Mouse (Mus musculus): ENCODE data around the gene Ncl. TPM values are rescaled to one million over a fixed set of nuclear protein-coding genes. Genes with fewer than 3 reads are reported as not detected.

Ncl gene
- 70.4 and 932 TPM in 2 replicates for polyA plus RNA-seq (2012; ENCODE audit: insufficient read depth, low replicate concordance)

DNA sequence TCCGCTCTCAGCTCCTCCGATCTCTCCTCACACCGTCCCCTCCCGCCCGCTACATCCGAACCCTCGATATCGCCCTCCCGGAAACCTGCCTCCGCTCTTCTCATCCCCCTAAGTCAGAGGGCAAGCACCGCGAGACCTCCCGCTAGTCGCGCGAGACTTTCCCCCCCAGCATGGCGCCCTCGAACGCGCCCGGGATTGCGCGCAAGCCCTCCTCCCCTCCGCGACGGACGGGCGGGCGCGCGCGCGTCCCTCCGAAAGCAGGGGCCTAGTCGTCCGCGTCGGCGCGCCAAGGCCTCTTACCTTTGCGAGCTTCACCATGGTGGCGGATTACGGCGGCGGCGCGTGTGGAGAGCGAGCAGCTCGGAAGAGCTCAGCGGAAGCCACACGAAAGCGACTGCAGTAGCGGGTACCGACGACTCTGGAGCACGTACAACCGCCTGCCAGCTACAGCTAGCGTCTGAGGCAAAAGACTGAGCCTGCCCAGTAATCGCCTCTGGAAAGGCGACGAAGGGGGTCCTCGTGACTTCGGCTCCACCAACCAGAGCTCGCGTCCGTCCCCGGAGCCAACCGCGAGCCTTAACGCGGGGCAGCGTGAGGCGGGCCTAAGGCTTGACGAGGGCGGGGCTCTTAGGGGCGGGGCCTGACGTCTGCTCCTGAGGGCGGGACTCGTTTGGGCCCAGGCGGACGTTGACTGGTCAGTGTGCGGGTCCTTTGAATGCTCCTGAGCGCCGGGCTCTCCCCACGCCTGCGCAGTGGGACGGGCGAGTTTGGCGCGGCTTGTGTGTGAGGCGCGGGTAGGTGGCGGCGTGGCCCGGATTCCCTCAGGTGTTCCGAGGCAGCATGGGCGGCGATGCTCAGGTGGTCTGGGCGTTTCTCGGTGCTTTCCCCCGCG, at the start of gene Ncl:
TSS of gene Ncl (minus strand) at position 495 of the 892 bp plus-strand sequence.
- peak within 1 kb of the TSS; percentile 98 for H3K4me3 ChIP-seq (replicated peaks)
- no peaks in the 10 kb centered on the region for H3K27me3 ChIP-seq (replicated peaks)
- H3K4me1 ChIP-seq = peaks cover 74% of the 10 kb centered on the region
- peaks cover 39% of the 10 kb centered on the region for H3K36me3 ChIP-seq (replicated peaks; ENCODE audit: low read length)
- H3K9me3 ChIP-seq = no peaks in the 10 kb centered on the region
- TF ChIP-seq FLI1 (IDR thresholded peaks at IDR 0.05; ENCODE audit: low read length) (0 out of 2 replicates have a peak, but pooled peaks have one; percentile 9), GATA1 (IDR thresholded peaks at IDR 0.05; ENCODE audit: borderline replicate concordance, low read length) (no peak)

DNA sequence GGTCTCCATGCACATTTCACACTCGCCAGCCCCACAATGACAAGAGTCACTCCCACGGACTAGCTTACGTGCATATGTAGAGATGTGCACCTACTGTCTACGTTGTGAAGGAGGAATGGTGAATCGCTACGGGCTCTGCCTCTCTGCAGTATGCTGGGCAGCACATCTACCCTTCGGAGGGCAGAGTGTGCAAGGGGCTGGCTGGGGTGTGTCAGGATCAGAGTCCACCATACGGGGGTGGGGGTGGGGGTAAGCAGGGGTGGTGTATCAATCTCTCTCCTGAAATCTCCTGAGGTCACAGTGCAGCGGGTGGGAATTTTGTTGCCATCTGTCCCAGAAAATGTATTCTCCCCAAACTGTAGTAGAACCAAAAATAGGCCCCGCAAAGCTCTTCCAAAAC, 49.3 kb upstream of the Ncl start:
- TF ChIP-seq GATA1 (IDR thresholded peaks at IDR 0.05; ENCODE audit: borderline replicate concordance, low read length) (no peak), FLI1 (IDR thresholded peaks at IDR 0.05; ENCODE audit: low read length) (no peak)
- H3K4me1 ChIP-seq = peaks cover 86% of the 10 kb centered on the region
- H3K27me3 ChIP-seq (replicated peaks) = no peaks in the 10 kb centered on the region
- peak overlapping the region; percentile 17 for H3K4me3 ChIP-seq (replicated peaks)
- H3K36me3 ChIP-seq (replicated peaks; ENCODE audit: low read length) = peaks cover 11% of the 10 kb centered on the region
- H3K9me3 ChIP-seq = peaks cover 3% of the 10 kb centered on the region; the same call in 1 of the 2 replicates

DNA sequence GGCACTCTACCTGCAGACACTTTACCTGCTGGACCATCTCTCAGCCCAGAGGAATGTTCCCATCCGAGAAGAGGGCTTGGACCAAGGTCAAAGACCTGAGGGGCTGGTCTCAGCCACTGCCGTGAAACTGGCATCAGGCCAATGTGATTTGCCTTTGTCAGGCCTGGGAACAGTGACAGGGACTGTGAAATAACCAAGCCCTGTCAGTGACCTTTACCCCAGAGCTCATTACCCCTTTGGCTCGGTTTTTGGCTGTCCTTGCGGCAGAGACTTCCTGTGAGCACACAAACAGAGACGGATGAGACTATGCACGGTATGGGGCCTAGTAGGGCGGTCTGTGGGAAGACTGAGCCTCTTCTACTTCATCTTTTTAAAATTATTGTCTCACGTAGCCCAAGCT, 47.7 kb upstream of the Ncl start:
- Histone ChIP-seq H3K27me3 (replicated peaks) (no peaks in the 10 kb centered on the region), H3K36me3 (replicated peaks; ENCODE audit: low read length) (peaks cover 11% of the 10 kb centered on the region), H3K9me3 (peaks cover 3% of the 10 kb centered on the region; the same call in 1 of the 2 replicates), H3K4me3 (replicated peaks) (peak overlapping the region; percentile 77), H3K4me1 (peaks cover 91% of the 10 kb centered on the region)
- TF ChIP-seq FLI1 (IDR thresholded peaks at IDR 0.05; ENCODE audit: low read length) (no peak), GATA1 (IDR thresholded peaks at IDR 0.05; ENCODE audit: borderline replicate concordance, low read length) (no peak)

DNA sequence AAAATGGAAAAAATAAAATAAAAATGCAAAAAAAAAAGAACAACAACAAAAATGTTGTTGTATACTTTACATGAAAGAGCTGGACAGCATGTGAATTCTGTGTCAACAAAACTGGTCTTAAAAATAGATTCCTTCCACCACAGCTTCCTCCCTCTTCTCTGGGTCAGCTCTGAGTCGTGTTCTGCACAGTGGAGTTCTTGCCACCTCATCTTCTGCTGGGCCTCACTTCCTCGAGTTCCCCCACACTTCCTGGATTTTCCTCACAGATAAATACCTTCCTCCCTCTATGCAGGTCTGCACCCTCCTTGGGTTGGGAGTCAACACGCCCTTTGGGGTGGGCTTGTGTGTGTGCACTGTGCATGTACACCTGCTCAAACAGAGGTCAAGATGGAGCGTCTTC, 47.1 kb upstream of the Ncl start:
- H3K27me3 ChIP-seq (replicated peaks) = no peaks in the 10 kb centered on the region
- peak overlapping the region; percentile 77 for H3K4me3 ChIP-seq (replicated peaks)
- peaks cover 11% of the 10 kb centered on the region for H3K36me3 ChIP-seq (replicated peaks; ENCODE audit: low read length)
- TF ChIP-seq FLI1 (IDR thresholded peaks at IDR 0.05; ENCODE audit: low read length) (no peak), GATA1 (IDR thresholded peaks at IDR 0.05; ENCODE audit: borderline replicate concordance, low read length) (no peak)
- H3K9me3 ChIP-seq = peaks cover 3% of the 10 kb centered on the region; the same call in 1 of the 2 replicates
- H3K4me1 ChIP-seq = peaks cover 91% of the 10 kb centered on the region

DNA sequence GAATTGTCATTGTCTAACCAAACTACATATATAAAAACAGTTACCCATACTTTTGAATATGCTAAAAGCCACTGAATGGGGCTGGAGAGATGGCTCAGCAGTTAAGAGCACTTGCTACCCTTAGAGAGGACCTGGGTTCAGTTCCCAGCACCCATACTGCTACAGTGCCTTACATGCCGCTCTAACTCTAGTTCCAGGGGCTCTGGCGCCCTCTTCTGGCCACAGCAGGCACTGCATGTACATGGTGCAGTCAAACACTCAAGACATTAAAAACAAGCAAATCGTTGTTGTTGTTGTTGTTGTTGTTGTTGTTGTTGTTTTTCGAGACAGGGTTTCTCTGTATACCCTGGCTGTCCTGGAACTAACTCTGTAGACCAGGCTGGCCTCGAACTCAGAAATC, 45.6 kb upstream of the Ncl start:
- peaks cover 90% of the 10 kb centered on the region for H3K4me1 ChIP-seq

DNA sequence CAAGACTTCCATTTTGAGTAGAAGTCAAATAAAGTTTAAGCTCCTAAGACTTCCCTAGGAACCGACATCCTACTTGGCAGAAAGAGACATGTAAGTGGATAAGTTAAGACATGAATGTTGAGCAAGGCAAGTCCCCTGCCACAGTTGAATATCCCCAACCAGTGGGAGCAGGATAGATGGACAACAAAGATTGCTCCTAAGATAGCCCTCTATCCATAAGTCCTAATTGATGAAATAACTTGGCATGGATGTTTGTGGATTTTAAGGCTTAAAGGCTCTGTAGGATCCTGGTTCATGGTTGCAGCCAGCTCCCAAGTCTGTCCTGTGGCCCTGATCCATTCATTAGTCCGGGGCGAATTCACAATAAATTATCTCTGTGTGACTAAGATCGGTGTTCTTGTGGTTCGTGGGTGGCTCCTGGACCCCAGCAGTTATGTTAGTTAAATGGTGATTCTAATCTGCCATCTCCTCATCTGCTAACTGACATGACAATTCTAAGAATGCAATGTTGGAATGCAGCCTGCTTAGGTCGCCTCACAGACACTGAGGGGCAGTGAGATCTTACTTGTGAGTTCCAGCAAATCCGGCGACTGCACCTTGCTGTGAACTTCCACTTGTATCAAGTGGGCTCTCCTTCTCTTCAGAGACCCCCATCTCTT, 41.0 kb upstream of the Ncl start:
- H3K4me1 ChIP-seq = peaks cover 88% of the 10 kb centered on the region
- H3K9me3 ChIP-seq = peaks cover 3% of the 10 kb centered on the region; the same call in 1 of the 2 replicates
- H3K4me3 ChIP-seq (replicated peaks) = no peak overlapping the region
- TF ChIP-seq GATA1 (IDR thresholded peaks at IDR 0.05; ENCODE audit: borderline replicate concordance, low read length) = no peak
- TF ChIP-seq FLI1 (IDR thresholded peaks at IDR 0.05; ENCODE audit: low read length) = no peak
- no peaks in the 10 kb centered on the region for H3K27me3 ChIP-seq (replicated peaks)
- peaks cover 12% of the 10 kb centered on the region for H3K36me3 ChIP-seq (replicated peaks; ENCODE audit: low read length)

More for the DNA sequence above, 45.6 kb upstream of the Ncl start:
- TF ChIP-seq GATA1 (IDR thresholded peaks at IDR 0.05; ENCODE audit: borderline replicate concordance, low read length) (no peak), FLI1 (IDR thresholded peaks at IDR 0.05; ENCODE audit: low read length) (no peak)
- peaks cover 3% of the 10 kb centered on the region; the same call in 1 of the 2 replicates for H3K9me3 ChIP-seq
- H3K36me3 ChIP-seq (replicated peaks; ENCODE audit: low read length) = peaks cover 11% of the 10 kb centered on the region
- H3K4me3 ChIP-seq (replicated peaks) = no peak overlapping the region
- no peaks in the 10 kb centered on the region for H3K27me3 ChIP-seq (replicated peaks)

DNA sequence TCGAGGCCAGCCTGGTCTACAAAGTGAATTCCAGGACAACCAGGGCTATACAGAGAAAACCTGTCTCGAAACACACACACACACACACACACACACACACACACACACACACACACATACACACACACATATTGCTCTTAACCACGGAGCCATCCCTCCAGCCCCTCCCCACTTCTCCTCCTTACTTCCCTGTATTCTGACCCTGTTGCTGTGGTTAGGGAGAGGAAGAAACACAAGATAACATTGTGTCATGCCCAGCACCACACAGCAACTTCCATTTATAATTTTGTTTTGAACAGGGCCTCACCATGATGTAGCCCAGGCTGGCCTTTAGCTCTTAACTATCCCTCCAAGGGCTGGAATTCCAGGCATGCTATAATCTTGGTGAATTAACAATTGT, 40.1 kb upstream of the Ncl start:
- no peaks in the 10 kb centered on the region for H3K9me3 ChIP-seq
- peaks cover 7% of the 10 kb centered on the region for H3K36me3 ChIP-seq (replicated peaks; ENCODE audit: low read length)
- H3K4me1 ChIP-seq = peaks cover 89% of the 10 kb centered on the region
- peak overlapping the region; percentile 25 for H3K4me3 ChIP-seq (replicated peaks)
- no peaks in the 10 kb centered on the region for H3K27me3 ChIP-seq (replicated peaks)
- TF ChIP-seq FLI1 (IDR thresholded peaks at IDR 0.05; ENCODE audit: low read length) (no peak), GATA1 (IDR thresholded peaks at IDR 0.05; ENCODE audit: borderline replicate concordance, low read length) (no peak)

DNA sequence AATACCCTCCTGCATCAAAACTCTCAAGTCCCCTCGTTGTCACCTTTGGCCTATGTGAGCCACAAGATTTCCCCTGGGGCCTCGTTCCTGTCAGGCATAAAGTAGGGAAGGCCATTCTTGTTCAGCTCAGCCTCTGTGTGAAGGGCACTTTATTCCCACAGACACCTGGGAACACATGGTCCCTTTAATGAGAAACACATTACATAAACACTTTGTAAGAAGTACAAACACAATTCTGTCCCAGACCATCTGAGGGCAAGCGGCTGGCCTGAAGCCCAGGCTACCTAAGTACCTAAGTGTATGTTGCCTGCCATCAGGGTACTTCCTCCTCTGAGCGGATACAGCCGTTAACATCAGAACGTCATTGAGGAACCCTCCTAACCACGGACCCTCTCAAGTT, 39.0 kb upstream of the Ncl start:
- TF ChIP-seq GATA1 (IDR thresholded peaks at IDR 0.05; ENCODE audit: borderline replicate concordance, low read length) (no peak), FLI1 (IDR thresholded peaks at IDR 0.05; ENCODE audit: low read length) (no peak)
- Histone ChIP-seq H3K9me3 (no peaks in the 10 kb centered on the region), H3K36me3 (replicated peaks; ENCODE audit: low read length) (peaks cover 5% of the 10 kb centered on the region), H3K4me3 (replicated peaks) (no peak overlapping the region), H3K4me1 (peaks cover 91% of the 10 kb centered on the region), H3K27me3 (replicated peaks) (no peaks in the 10 kb centered on the region)

DNA sequence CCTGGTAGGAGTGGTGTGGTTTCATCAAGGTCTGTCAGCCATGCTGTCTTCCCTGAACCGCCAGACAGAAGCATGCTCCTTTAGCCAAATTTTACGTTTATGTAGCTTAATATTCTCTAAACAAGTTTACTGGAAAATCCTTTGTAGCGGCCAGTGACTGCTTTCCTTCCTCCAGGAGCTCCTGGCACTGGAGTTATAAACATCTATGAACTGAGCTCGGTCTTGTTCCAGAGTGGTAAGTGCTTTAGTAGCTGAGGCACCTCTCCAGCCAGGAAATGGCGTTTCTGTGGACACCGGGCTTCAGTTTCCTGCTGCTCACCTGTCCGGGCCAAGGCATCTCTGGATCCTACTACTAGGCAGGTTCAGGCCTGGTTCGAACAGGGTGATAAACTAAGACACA, 38.4 kb upstream of the Ncl start:
- TF ChIP-seq FLI1 (IDR thresholded peaks at IDR 0.05; ENCODE audit: low read length) = no peak
- no peak for TF ChIP-seq GATA1 (IDR thresholded peaks at IDR 0.05; ENCODE audit: borderline replicate concordance, low read length)
- Histone ChIP-seq H3K9me3 (no peaks in the 10 kb centered on the region), H3K4me3 (replicated peaks) (peak overlapping the region; percentile 14), H3K36me3 (replicated peaks; ENCODE audit: low read length) (peaks cover 5% of the 10 kb centered on the region), H3K27me3 (replicated peaks) (no peaks in the 10 kb centered on the region), H3K4me1 (peaks cover 90% of the 10 kb centered on the region)

DNA sequence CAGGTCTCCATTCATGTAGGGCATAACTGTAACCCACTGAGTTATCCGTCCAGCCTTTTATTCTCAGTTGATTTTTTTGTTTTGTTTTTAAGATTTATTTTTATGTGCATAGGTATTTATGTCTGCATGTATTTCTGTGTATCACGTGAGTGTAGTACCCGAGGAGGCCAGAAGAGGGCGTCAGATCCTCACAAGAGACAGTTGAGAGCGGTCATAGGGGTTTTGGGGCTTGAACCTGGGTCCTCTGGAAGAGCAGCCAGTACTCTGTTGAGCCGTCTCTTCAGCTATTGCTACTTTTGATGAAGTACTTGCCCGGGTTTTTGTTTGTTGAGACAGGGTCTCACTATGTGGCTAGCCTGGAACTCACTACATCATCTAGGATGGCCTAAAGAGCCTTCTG, 36.7 kb upstream of the Ncl start:
- peaks cover 86% of the 10 kb centered on the region for H3K4me1 ChIP-seq
- H3K36me3 ChIP-seq (replicated peaks; ENCODE audit: low read length) = peaks cover 5% of the 10 kb centered on the region
- H3K27me3 ChIP-seq (replicated peaks) = no peaks in the 10 kb centered on the region
- H3K9me3 ChIP-seq = no peaks in the 10 kb centered on the region
- TF ChIP-seq GATA1 (IDR thresholded peaks at IDR 0.05; ENCODE audit: borderline replicate concordance, low read length) = no peak
- TF ChIP-seq FLI1 (IDR thresholded peaks at IDR 0.05; ENCODE audit: low read length) = no peak
- H3K4me3 ChIP-seq (replicated peaks) = no peak overlapping the region
